Mouse (Mus musculus) heart, postnatal 4 days (tissue): ENCODE results near the gene Nup88. TPM values are rescaled to one million over a fixed set of nuclear protein-coding genes. Genes with fewer than 3 reads are reported as not detected.

Experiments used
- DNase-seq: peaks from one replicate; pipeline ENCODE4 v3.0.0; 2021
- total RNA-seq, 2 experiments: library from RNA; stranded (reverse); gene quantifications; 2 replicates each; pipeline ENCODE4 v1.2.3; 2021

The Nup88 gene
- total RNA-seq: 10 to 100 TPM; 70.1 to 72.2 TPM

DNA sequence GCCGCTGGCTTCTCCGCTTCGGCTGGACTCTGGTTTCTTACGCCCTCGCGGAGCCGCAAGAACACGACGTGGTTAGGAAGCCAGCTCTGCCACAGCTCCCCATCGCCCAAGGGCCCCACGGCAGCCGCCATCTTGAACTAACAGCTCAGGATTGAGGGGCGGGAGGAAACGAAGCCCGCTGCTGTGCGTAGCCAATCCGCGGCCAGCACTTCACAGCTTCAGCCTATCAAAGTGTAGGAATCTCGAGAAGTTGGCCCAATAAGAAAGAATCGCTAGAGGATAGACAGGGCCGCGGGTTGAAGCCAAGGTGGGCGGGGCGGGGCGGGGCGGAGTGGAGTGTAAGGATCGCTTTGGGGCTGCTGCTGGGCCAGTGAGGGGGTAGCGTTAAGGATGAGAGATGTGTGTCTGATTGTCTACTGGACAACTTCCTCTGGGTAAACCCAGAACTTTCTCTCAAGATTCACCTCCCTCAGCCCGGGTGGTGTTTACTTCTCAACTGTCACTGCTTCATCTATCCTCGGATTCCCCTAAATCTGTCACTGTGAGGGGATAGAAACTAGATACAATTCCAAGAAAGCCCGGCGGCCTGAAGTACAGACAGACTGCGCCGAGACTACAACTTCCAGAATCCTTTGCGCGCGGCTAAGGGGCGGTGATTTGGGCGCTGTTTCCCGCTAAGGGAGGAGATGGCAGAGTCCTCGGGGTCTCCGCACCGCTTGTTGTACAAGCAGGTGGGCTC, at the start of gene Nup88, which contains the start of gene Rpain:
TSS of gene Nup88 (minus strand) at position 153 of the 739 bp plus-strand sequence.
TSS of gene Rpain (plus strand) at position 393 of the 739 bp plus-strand sequence.
- peak; percentile 94 for DNase-seq

DNA sequence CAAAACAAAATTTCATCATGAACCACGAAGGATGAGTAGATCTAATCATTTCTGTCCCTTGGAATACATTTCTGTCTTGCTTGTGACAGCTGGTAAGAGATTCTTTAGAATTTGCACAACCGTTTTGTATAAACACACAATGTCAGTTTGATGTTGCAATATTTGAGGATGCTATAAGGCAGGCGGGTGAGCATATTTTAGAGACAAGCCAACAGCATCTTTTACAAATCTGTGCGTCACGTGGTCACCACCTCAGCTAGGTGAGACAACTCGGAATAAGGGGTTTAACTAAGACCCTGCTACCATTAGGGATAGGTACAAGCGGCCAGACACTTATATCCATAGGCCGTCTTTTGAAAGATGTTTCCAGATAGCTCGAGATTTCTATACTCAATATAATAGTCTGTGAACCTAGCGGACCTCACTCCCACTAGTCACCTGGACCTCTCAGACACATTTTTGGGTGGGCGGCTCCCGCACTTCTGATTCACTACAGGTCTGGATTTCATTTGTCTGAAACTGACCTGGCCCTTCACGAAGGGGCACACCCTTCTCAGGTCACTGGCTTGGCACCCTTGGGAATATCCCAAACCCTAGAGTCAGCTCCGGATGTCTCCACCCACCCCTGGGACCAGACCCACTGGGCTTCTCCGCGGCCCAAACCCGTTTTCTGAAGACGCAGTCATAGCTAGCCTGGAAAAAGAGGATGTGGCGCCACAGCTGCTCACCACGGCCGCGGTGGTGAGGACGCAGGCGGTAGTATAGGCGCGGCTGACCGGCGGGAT, 48.8 kb upstream of the Nup88 start:
- no peak for DNase-seq

DNA sequence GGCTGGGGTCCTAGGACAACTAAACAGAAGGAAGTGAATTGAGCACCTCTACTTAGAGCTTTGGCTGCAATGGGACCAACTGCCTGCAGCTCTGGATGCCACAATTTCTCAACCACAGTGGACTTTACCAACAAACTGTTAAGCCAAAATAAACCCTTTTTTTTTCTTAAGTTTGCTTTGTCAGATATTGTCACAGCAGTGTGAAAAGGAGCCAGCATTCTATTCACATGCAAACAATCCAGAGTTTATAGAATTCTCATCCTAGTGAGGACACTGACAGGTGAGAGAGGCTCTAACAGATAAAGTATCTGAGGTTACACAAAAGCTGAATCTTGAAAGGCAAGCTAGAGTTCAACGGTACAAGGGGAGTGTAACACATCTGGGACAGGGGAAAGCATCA, 47.3 kb upstream of the Nup88 start:
- no peak for DNase-seq

GRCm38 (mm10) chr11:71012743-71013142, 43.0 kb upstream of the Nup88 start:
- no peak for DNase-seq

- no peak for DNase-seq
Measured at GRCm38 (mm10) chr11:71008321-71008720, 38.5 kb upstream of the Nup88 start.

- no peak for DNase-seq
Measured at GRCm38 (mm10) chr11:71007831-71008230, 38.1 kb upstream of the Nup88 start.

DNA sequence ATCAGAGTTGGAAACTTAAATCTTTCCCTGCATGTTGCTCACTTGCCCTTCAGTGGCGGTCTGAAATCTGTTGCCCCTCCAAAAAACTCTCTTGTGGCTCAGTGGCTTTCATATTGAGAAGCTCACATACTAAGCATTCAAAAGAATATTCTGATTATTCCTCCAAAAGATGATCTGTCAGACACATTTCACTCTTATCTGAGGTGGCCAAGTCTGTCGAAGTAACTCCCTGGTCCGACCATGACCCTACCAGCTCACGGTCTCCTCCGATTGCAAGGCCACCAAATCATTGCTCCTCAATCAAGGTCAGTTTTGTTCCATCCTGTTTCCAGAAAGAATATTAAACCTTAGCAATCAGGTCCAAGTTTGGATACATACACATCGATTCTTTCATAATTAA, 37.3 kb upstream of the Nup88 start:
- no peak for DNase-seq

GRCm38 (mm10) chr11:71005046-71005445, 35.3 kb upstream of the Nup88 start:
- no peak for DNase-seq

DNA sequence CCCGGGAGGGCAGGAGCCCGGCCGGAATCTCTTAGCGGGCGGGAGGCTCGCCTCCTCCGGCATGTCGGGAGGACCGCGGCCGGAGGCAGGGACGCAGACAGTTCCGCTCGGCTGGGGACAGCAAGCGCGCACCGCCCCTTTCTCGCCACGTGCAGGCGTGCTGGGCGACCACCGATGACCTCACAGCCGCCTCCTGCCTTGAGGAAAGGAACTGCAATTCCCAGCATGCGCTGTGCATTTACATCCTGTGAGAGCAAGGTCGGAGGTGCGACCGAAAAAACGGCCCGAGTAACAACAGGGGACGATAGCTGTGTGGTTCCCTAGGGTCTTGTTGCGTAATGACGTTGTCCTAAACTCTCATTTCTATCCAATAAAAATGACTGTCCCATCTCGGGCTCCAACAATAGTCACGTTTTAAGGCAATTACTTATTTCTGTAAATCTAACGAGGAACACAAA, 34.6 kb upstream of the Nup88 start, which contains the start of gene Dhx33:
TSS of gene Dhx33 (minus strand) at position 122 of the 458 bp plus-strand sequence.
- peak; percentile 98 for DNase-seq

- no peak for DNase-seq
Measured at GRCm38 (mm10) chr11:71003611-71004315, 34.0 kb upstream of the Nup88 start.

DNA sequence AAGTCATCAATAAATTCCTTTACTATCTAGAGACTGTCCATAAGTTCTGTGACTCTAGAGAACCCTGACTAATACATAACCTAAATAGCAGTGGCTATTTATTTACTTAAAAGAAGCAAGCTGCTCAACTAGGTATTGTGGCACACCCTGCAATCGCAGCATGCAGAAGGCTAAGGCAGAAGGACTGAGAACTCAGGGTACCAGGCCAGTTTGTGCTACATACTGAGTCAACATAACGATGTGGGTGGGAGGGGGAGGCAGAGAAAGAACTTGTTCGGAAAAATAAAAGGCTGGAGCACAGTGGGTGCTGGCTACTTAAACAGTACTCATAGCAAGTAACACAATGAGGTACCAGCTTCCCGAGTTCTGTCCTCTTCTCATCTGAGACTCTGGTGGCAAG, 31.4 kb upstream of the Nup88 start:
- DNase-seq: no peak

- DNase-seq: peak; percentile 98
Measured at GRCm38 (mm10) chr11:70982557-70983228, 12.9 kb upstream of the Nup88 start, which contains the start of gene C1qbp. C1qbp (minus strand) TSS chr11:70983026.

DNA sequence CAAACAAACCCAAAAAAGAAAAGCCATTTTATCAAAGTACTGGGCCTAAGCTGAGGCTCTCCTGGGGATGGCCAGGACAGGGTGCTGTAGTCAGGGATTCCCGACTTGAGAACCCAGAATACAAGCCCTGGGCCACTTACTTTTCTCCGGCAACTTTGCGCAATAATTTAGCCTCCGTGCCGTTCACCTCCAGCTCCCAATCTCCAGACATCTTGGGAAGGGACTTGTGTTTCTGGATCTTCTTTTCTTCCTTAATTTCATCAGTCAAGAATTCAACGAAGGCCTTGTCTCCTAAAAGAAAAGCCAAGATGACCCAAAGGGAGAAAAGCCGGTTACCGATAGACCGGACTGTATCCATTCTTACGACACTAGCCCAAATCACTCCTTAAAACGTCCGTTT, 12.3 kb upstream of the Nup88 start:
- DNase-seq: no peak

DNA sequence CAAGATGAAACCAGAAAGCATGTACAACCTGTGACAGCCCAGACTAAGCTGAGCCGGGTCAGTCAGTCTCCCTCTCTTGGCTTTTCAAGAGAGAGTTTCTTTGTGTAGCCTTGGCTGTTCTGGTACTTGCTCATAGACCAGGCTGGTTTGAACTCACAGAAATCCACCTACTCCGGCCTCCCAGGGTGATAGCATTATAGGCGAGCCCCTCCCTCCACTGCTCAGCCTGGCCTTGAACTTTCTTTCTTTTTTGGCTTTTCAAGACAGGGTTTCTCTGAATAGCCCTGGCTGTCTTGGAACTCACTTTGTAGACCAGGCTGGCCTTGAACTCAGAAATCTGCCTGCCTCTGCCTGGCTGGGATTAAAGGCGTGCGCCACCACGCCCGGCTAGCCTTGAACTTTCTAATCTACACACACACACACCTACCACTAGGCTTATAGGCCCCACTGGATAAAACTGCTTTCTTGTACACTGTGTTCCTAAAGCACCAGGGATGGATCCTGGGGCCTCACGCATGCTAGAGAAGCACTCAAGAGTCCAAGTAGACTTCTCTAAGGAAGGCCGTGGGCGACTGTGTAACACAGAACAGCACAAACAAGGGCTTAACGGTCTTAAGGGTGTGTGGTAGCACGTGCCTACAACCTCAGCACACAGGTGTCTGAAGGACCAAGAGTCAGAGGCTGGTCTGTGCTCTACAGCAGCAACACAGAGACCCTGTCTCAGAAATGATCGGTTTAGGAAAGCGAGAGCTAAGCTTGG, 11.2 kb upstream of the Nup88 start:
- DNase-seq: no peak

DNA sequence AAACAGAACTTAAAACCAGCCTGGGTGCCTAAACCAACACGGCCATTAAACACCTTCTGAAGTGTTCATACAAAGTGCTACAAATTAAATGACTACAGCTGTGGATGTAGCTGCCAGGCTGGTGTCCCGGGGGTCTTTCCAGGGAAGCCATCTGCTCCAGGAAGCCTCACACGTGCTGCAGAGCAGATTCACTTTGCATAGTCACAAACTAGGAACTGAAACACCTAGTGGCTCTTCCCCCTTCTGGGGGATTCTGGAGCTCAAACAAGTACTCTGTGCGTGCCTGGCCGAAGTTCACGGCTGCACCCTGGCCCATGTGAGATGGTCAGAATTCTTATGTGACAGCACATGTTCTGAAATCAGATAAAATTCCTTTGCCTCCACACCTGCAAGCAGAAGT, 10.5 kb upstream of the Nup88 start:
- no peak for DNase-seq

DNA sequence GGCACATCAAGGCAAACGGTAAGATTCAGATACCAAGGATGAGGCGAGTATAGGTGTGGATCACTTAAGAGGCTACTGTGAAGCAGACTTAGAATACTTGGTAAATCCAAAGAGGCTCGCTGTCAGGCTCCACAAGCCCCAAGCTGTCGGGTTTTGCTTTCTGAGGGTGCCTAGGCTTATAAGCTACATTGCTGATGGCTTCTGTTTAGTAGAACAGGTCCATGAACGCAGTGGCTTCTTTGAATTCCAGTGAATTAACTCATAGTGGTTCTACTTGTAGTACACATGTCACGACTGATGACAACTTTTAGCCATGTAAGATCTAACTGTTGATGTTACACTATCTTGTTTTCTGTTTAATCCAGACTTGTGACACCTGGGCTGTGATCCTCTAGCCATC, 7.5 kb upstream of the Nup88 start:
- no peak for DNase-seq

DNA sequence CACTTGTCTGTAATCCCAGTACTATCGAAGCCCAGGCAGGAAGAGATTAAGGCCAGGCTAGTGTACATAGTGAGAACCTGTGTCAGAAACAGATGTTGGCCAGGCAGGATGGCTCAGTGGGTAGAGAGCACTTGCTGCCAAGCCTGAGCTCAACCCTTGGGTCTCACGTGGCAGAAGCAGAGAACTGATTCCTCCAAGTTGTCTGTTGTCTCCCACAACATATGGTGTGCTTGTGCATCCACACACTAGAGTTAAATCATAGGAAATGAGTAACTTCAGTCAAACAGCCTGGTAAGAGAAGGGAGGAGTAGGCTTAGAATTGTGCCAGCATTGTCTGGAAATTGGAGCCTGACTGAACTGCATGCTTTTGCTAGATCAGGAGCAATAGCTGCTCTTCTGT, 5.4 kb upstream of the Nup88 start:
- DNase-seq: no peak

DNA sequence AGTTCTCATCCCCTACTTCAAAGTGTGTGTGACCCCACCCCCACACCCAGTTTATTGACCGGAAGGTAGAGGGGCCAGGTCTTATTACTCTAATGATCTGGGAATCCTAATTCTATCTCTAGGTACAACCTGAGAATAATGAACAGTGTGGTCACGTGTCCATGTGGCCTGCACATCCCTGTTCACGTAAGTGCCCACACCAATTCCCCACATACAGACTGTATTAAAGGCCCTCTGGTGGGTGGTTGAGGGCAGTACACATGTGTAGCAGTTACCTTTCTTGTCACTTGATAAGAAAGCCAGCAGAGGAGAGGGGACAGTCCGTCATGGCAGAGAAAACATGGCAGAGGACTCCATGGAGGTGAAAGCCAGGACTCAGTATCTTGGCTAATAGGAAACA, 4.2 kb upstream of the Nup88 start:
- no peak for DNase-seq

DNA sequence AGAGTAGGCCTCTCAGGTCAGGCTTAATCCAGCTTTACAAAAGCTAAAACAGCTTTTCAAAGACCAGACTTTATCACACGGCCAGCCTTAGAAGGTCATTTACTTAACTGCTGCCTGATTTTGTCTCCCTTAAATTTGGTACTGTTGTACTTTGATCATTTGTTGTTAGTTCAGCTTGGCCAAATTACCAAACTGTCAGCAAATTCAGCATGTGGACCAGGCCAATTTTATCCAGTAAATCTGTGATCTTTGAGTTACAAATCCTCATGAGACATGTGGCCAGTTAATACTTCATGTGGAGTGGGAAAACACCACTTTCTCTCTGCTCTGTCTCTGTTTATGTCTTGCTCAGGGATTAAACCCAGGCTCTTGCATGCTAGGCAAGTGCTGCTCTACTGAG, 2.8 kb upstream of the Nup88 start:
- DNase-seq: no peak

GRCm38 (mm10) chr11:70970560-70971540, 1.1 kb upstream of the Nup88 start:
- DNase-seq: no peak
